Mouse (Mus musculus): ENCODE measurements at regions not wholly inside any gene's neighbourhood (a gene's known extent, or its start where the extent isn't known, plus 50 kb on each side); places are given as distances from the start of the nearest gene placed in this dataset.

GRCm38 (mm10) chr16:93513616-93514041 is 90.2 kb downstream of the Setd4 start:
- Histone ChIP-seq H3K4me2 (replicated peaks; ENCODE audit: low read depth, low read length) (no peak overlapping the region), H3K9me3 (ENCODE audit: low read length) (no peaks in the 10 kb centered on the region), H3K27ac (ENCODE audit: low read length) (no peak overlapping the region), H3K36me3 (ENCODE audit: insufficient read depth, low read length) (no peaks in the 10 kb centered on the region), H3K4me1 (ENCODE audit: insufficient read depth, low read depth, low read length) (no peaks in the 10 kb centered on the region), H3K27me3 (replicated peaks; ENCODE audit: insufficient read depth, low read length) (no peaks in the 10 kb centered on the region), H3K4me3 (ENCODE audit: low read depth, low read length) (no peak overlapping the region), H3K9ac (replicated peaks; ENCODE audit: low read depth) (no peak overlapping the region)
- WGBS, result 52% methylated on average over 5 of the region's 5 CpGs
- DNase-seq (ENCODE audit: low spot score) (peak; percentile 91), ATAC-seq (peak; percentile 93)
- TF ChIP-seq CTCF (IDR thresholded peaks at IDR 0.05) (no peak), EP300 (IDR thresholded peaks at IDR 0.05) (peak; percentile 75)

GRCm38 (mm10) chr16:93511988-93512387 is 91.9 kb downstream of the Setd4 start:
- Histone ChIP-seq H3K36me3 (ENCODE audit: insufficient read depth, low read length) (no peaks in the 10 kb centered on the region), H3K9ac (replicated peaks; ENCODE audit: low read depth) (no peak overlapping the region), H3K27me3 (replicated peaks; ENCODE audit: insufficient read depth, low read length) (no peaks in the 10 kb centered on the region), H3K4me2 (replicated peaks; ENCODE audit: low read depth, low read length) (no peak overlapping the region), H3K9me3 (ENCODE audit: low read length) (no peaks in the 10 kb centered on the region), H3K4me3 (ENCODE audit: low read depth, low read length) (no peak overlapping the region), H3K27ac (ENCODE audit: low read length) (no peak overlapping the region), H3K4me1 (ENCODE audit: insufficient read depth, low read depth, low read length) (no peaks in the 10 kb centered on the region)
- no peak for ATAC-seq
- TF ChIP-seq EP300 (IDR thresholded peaks at IDR 0.05) (no peak), CTCF (IDR thresholded peaks at IDR 0.05) (no peak)
- 79% methylated on average over 4 of the region's 4 CpGs for WGBS
- DNase-seq (ENCODE audit: low spot score), result no peak

GRCm38 (mm10) chr16:93511517-93511916 is 92.3 kb downstream of the Setd4 start:
- DNase-seq (ENCODE audit: low spot score) (no peak), ATAC-seq (no peak)
- H3K4me1 ChIP-seq (ENCODE audit: insufficient read depth, low read depth, low read length), result no peaks in the 10 kb centered on the region
- H3K4me2 ChIP-seq (replicated peaks; ENCODE audit: low read depth, low read length), result no peak overlapping the region
- 2% methylated on average over 2 of the region's 2 CpGs for whole genome bisulfite sequencing
- TF ChIP-seq CTCF (IDR thresholded peaks at IDR 0.05) (peak; percentile 53), EP300 (IDR thresholded peaks at IDR 0.05) (no peak)
- H3K9me3 ChIP-seq (ENCODE audit: low read length), result no peaks in the 10 kb centered on the region
- no peaks in the 10 kb centered on the region for H3K27me3 ChIP-seq (replicated peaks; ENCODE audit: insufficient read depth, low read length)
- H3K36me3 ChIP-seq (ENCODE audit: insufficient read depth, low read length), result no peaks in the 10 kb centered on the region
- H3K4me3 ChIP-seq (ENCODE audit: low read depth, low read length), result no peak overlapping the region
- H3K9ac ChIP-seq (replicated peaks; ENCODE audit: low read depth), result no peak overlapping the region
- H3K27ac ChIP-seq (ENCODE audit: low read length), result no peak overlapping the region

- no peaks in the 10 kb centered on the region; the same call in 1 of the 2 replicates for H3K9me3 ChIP-seq (ENCODE audit: low read length)
- DNase-seq (ENCODE audit: low spot score) (no peak), ATAC-seq (no peak)
- H3K27ac ChIP-seq (ENCODE audit: low read length), result no peak overlapping the region
- WGBS, result 88% methylated on average over 2 of the region's 2 CpGs
- H3K9ac ChIP-seq (replicated peaks; ENCODE audit: low read depth), result no peak overlapping the region
- no peak overlapping the region for H3K4me2 ChIP-seq (replicated peaks; ENCODE audit: low read depth, low read length)
- H3K27me3 ChIP-seq (replicated peaks; ENCODE audit: insufficient read depth, low read length), result no peaks in the 10 kb centered on the region
- TF ChIP-seq EP300 (IDR thresholded peaks at IDR 0.05), result no peak
- TF ChIP-seq CTCF (IDR thresholded peaks at IDR 0.05), result no peak
- no peaks in the 10 kb centered on the region for H3K36me3 ChIP-seq (ENCODE audit: insufficient read depth, low read length)
- H3K4me1 ChIP-seq (ENCODE audit: insufficient read depth, low read depth, low read length), result no peaks in the 10 kb centered on the region
- no peak overlapping the region for H3K4me3 ChIP-seq (ENCODE audit: low read depth, low read length)
Measured at GRCm38 (mm10) chr16:93498800-93499199, 105.1 kb downstream of the Setd4 start.

GRCm38 (mm10) chr16:93493337-93494002 is 110.4 kb downstream of the Setd4 start:
- Histone ChIP-seq H3K4me2 (replicated peaks; ENCODE audit: low read depth, low read length) (no peak overlapping the region), H3K4me1 (ENCODE audit: insufficient read depth, low read depth, low read length) (no peaks in the 10 kb centered on the region), H3K9ac (replicated peaks; ENCODE audit: low read depth) (no peak overlapping the region), H3K36me3 (ENCODE audit: insufficient read depth, low read length) (no peaks in the 10 kb centered on the region), H3K4me3 (ENCODE audit: low read depth, low read length) (no peak overlapping the region), H3K27ac (ENCODE audit: low read length) (no peak overlapping the region), H3K9me3 (ENCODE audit: low read length) (no peaks in the 10 kb centered on the region), H3K27me3 (replicated peaks; ENCODE audit: insufficient read depth, low read length) (no peaks in the 10 kb centered on the region)
- ATAC-seq (peak; percentile 85), DNase-seq (ENCODE audit: low spot score) (peak; percentile 64)
- 66% methylated on average over 6 of the region's 6 CpGs for WGBS
- TF ChIP-seq EP300 (IDR thresholded peaks at IDR 0.05), result no peak

GRCm38 (mm10) chr16:93486646-93487550 is 117.0 kb downstream of the Setd4 start:
- Histone ChIP-seq H3K9ac (replicated peaks; ENCODE audit: low read depth) (0 out of 2 replicates have a peak overlapping the region, but pooled peaks have one; percentile 4), H3K9me3 (ENCODE audit: low read length) (no peaks in the 10 kb centered on the region), H3K36me3 (ENCODE audit: insufficient read depth, low read length) (no peaks in the 10 kb centered on the region), H3K4me1 (ENCODE audit: insufficient read depth, low read depth, low read length) (no peaks in the 10 kb centered on the region), H3K4me2 (replicated peaks; ENCODE audit: low read depth, low read length) (no peak overlapping the region), H3K4me3 (ENCODE audit: low read depth, low read length) (no peak overlapping the region), H3K27me3 (replicated peaks; ENCODE audit: insufficient read depth, low read length) (no peaks in the 10 kb centered on the region), H3K27ac (ENCODE audit: low read length) (no peak overlapping the region)
- no peak for DNase-seq (ENCODE audit: low spot score)
- no peak for ATAC-seq
- TF ChIP-seq EP300 (IDR thresholded peaks at IDR 0.05), result no peak
- no peak for TF ChIP-seq CTCF (IDR thresholded peaks at IDR 0.05)
- WGBS, result 38% methylated on average over 26 of the region's 26 CpGs

Data from lung, postnatal 0 days (tissue).